Mouse (Mus musculus) C2C12 (cell line): ENCODE data around the gene Stk4. TPM values are rescaled to one million over a fixed set of nuclear protein-coding genes. Genes with fewer than 3 reads are reported as not detected.

Experiments used
- H3K27me3 ChIP-seq: one replicate; pipeline ENCODE4 v1.6.1; 2011; ENCODE audit not compliant: control insufficient read depth, insufficient read depth, insufficient read length
- H3K36me3 ChIP-seq: one replicate; pipeline ENCODE4 v1.6.1; 2011; ENCODE audit not compliant: control insufficient read depth, insufficient read depth
- H3K4me3 ChIP-seq: one replicate; pipeline ENCODE4 v1.5.1; 2011; ENCODE audit warnings: mild to moderate bottlenecking, control low read depth; ENCODE audit not compliant: poor library complexity, insufficient read depth, severe bottlenecking
- H3K79me2 ChIP-seq: one replicate; pipeline ENCODE4 v1.6.1; 2011; ENCODE audit not compliant: control insufficient read depth, insufficient read depth
- H3K79me3 ChIP-seq: one replicate; pipeline ENCODE4 v1.6.1; 2011; ENCODE audit warnings: low read depth, control low read depth
- H3ac ChIP-seq: one replicate; pipeline ENCODE3; 2011; ENCODE audit warnings: low read depth; ENCODE audit not compliant: control insufficient read depth, insufficient read length
- CEBPB ChIP-seq: IDR thresholded peaks from one replicate; pipeline ENCODE4 v1.6.1; 2011; ENCODE audit warnings: low read depth, mild to moderate bottlenecking, control low read depth, moderate library complexity
- CTCF ChIP-seq: IDR thresholded peaks from one replicate; pipeline ENCODE4 v1.5.1; 2011; ENCODE audit not compliant: control insufficient read depth, insufficient read depth, insufficient read length
- FOSL1 ChIP-seq: IDR thresholded peaks from one replicate; pipeline ENCODE4 v1.8.0; 2011; ENCODE audit warnings: mild to moderate bottlenecking, low read length; ENCODE audit not compliant: poor library complexity, insufficient read depth, severe bottlenecking
- MAX ChIP-seq: IDR thresholded peaks from one replicate; pipeline ENCODE4 v1.6.1; 2011; ENCODE audit warnings: mild to moderate bottlenecking, control low read depth
- MYOD1 ChIP-seq: IDR thresholded peaks from one replicate; pipeline ENCODE4 v1.6.1; 2011; ENCODE audit warnings: low read depth; ENCODE audit not compliant: control insufficient read depth, insufficient read length
- MYOG ChIP-seq: IDR thresholded peaks from one replicate; pipeline ENCODE4 v1.6.1; 2011; ENCODE audit not compliant: control insufficient read depth, insufficient read length; ENCODE audit errors: extremely low read depth
- USF1 ChIP-seq: IDR thresholded peaks from one replicate; pipeline ENCODE4 v1.6.1; 2011; ENCODE audit warnings: low read depth, mild to moderate bottlenecking, control low read depth, moderate library complexity
- polyA plus RNA-seq: library from polyadenylated mRNA; unstranded; fragments of >200 nt; fragmentation: generic; extraction: Trizol; gene quantifications from one replicate; pipeline ENCODE4 v1.2.1, GENCODE M21; 2012; ENCODE audit warnings: missing spikeins

Gene Stk4
- polyA plus RNA-seq, 1 experiment: 9.5 TPM

GRCm38 (mm10) chr2:164098603-164099250 is 28.6 kb downstream of the Stk4 start:
- Histone ChIP-seq H3K27me3 (no peaks in the 10 kb centered on the region), H3K79me3 (no peaks in the 10 kb centered on the region), H3K4me3 (no peak overlapping the region), H3K79me2 (no peaks in the 10 kb centered on the region), H3K36me3 (peaks cover 50% of the 10 kb centered on the region), H3ac (no peak overlapping the region)
- no peak for TF ChIP-seq CTCF
- no peak for TF ChIP-seq MAX
- TF ChIP-seq MYOG: no peak
- TF ChIP-seq CEBPB: no peak
- TF ChIP-seq USF1: no peak
- TF ChIP-seq FOSL1: no peak
- no peak for TF ChIP-seq MYOD1

DNA sequence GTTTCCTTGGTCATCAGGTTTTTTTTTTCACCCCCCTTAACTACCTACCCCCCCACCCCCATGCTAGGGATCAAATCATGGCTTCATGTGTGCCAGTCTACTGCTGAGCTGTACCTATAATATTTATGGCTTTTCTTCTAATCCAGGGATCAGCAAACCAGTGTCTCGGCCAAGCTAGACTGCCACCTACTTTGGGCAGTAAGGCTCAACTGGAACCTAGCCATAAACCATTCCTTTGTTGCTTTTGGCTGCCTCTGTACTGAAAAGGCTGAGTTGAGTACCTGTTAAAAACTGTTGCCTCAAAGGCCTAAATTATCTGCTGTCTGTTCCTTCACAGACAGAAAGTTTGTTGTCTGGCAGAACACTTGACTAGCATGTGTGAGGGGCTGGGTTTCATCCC is 31.8 kb downstream of the Stk4 start:
- Histone ChIP-seq H3K27me3 (no peaks in the 10 kb centered on the region), H3K36me3 (peaks cover 73% of the 10 kb centered on the region), H3K79me3 (no peaks in the 10 kb centered on the region), H3K4me3 (no peak overlapping the region), H3ac (no peak overlapping the region), H3K79me2 (no peaks in the 10 kb centered on the region)
- TF ChIP-seq MYOD1: no peak

DNA sequence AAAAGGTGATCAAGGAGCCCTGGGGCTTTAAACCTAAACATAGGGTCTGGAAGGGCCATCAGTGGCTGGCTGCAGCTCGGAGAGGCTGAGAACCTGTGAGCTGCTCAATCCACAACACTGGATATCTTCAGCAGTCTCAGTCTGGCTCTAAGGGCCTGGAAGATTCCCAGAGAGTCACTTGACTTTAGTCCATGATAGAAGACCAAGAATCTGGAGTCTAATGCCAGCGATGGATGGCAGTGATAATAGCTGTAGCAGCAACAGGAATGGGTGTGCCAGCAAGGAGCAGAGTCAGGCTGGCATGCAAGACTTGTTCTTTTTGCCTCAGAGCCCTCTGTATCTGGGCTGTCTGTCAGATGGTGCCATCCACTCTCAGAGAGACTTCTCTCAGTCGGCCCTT is 32.2 kb downstream of the Stk4 start:
- Histone ChIP-seq H3K27me3 (no peaks in the 10 kb centered on the region), H3K79me2 (no peaks in the 10 kb centered on the region), H3K36me3 (peaks cover 77% of the 10 kb centered on the region), H3K79me3 (no peaks in the 10 kb centered on the region), H3K4me3 (no peak overlapping the region), H3ac (no peak overlapping the region)
- TF ChIP-seq CEBPB: no peak

DNA sequence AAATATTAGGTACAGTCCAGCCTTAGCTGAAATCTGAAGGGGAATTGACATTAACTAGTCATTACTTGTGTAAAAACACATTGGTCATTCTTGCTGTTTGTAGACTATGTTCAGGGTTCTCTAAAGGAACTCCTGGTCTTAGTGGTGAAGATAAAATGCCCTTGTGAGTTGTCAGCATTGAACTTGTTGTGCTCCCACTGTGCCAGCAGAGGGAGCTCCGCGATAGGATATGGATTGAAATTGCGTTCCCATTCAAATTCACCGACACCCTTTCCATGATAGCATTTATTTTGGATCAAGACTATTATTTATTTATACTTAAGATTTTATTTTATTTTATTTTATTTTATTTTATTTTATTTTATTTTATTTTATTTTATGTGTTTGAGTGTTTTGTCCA is 33.4 kb downstream of the Stk4 start:
- Histone ChIP-seq H3K79me2 (no peaks in the 10 kb centered on the region), H3ac (no peak overlapping the region), H3K36me3 (peaks cover 73% of the 10 kb centered on the region), H3K27me3 (no peaks in the 10 kb centered on the region), H3K4me3 (no peak overlapping the region), H3K79me3 (no peaks in the 10 kb centered on the region)
- TF ChIP-seq MAX (no peak), MYOG (no peak), MYOD1 (no peak), CEBPB (no peak), USF1 (no peak), FOSL1 (no peak), CTCF (no peak)

GRCm38 (mm10) chr2:164106287-164107035 is 36.3 kb downstream of the Stk4 start:
- H3K36me3 ChIP-seq: peaks cover 66% of the 10 kb centered on the region
- TF ChIP-seq MYOG (no peak), CTCF (no peak), USF1 (no peak), FOSL1 (no peak), CEBPB (no peak), MYOD1 (no peak), MAX (no peak)
- H3K79me3 ChIP-seq: no peaks in the 10 kb centered on the region
- H3K27me3 ChIP-seq: no peaks in the 10 kb centered on the region
- no peak overlapping the region for H3K4me3 ChIP-seq
- H3ac ChIP-seq: no peak overlapping the region
- H3K79me2 ChIP-seq: no peaks in the 10 kb centered on the region

- H3K79me2 ChIP-seq: no peaks in the 10 kb centered on the region
- H3ac ChIP-seq: no peak overlapping the region
- peaks cover 63% of the 10 kb centered on the region for H3K36me3 ChIP-seq
- H3K27me3 ChIP-seq: no peaks in the 10 kb centered on the region
- H3K79me3 ChIP-seq: no peaks in the 10 kb centered on the region
- no peak overlapping the region for H3K4me3 ChIP-seq
- TF ChIP-seq MYOD1 (no peak), FOSL1 (no peak), MAX (no peak), CEBPB (no peak), MYOG (no peak), USF1 (no peak), CTCF (no peak)
Measured at GRCm38 (mm10) chr2:164107125-164107874, 37.2 kb downstream of the Stk4 start.
